Comparison of ENCODE assay signal across 23 mouse cellular contexts in genomic region chr6:98981265-98981664, GRCm38 (mm10).
"Had no signal": no experiment of that assay in that cellular context is flagged by ENCODE, and none has a peak within 500 bp of the region (broad histone marks: within the 10 kb centered on the region; RNA-seq: fewer than 3 reads in every experiment).

No protein-coding gene starts in this region.

- H3K4me3 ChIP-seq: left cerebral cortex, adult 2 months; limb, embryonic 12.5 days; liver, embryonic 12.5 days; liver, embryonic 15.5 days; lung, embryonic 15.5 days; midbrain, embryonic 12.5 days; midbrain, embryonic 15.5 days; neural tube, embryonic 12.5 days; neural tube, embryonic 15.5 days had no signal

- H3K9ac ChIP-seq: limb, embryonic 12.5 days; liver, embryonic 12.5 days; liver, embryonic 15.5 days; lung, embryonic 15.5 days; midbrain, embryonic 12.5 days; midbrain, embryonic 15.5 days; neural tube, embryonic 12.5 days; neural tube, embryonic 15.5 days had no signal

- H3K9me3 ChIP-seq: limb, embryonic 12.5 days; liver, embryonic 12.5 days; liver, embryonic 15.5 days; lung, embryonic 15.5 days; midbrain, embryonic 12.5 days; midbrain, embryonic 15.5 days; neural tube, embryonic 12.5 days; neural tube, embryonic 15.5 days had no signal

- H3K36me3 ChIP-seq: midbrain, embryonic 15.5 days; neural tube, embryonic 15.5 days had no signal

- H3K27ac ChIP-seq: left cerebral cortex, adult 2 months; limb, embryonic 12.5 days; liver, embryonic 12.5 days; liver, embryonic 15.5 days; lung, embryonic 15.5 days; macrophage; midbrain, embryonic 12.5 days; midbrain, embryonic 15.5 days; neural tube, embryonic 12.5 days; neural tube, embryonic 15.5 days had no signal

- ATAC-seq: intestine, postnatal 0 days; liver, embryonic 12.5 days; midbrain, embryonic 15.5 days had no signal

- DNase-seq: kidney, adult 2 months; kidney, postnatal 14 days; kidney, postnatal 4 days; layer of hippocampus, adult 9-11 months; layer of hippocampus, postnatal 36 days; liver; lung, adult 18-20 months; lung, postnatal 14 days; retina, postnatal 1 day; right cerebral cortex, postnatal 25 days; thymus, adult 18-20 months; thymus, postnatal 36 days had no signal

- H3K4me2 ChIP-seq: limb, embryonic 12.5 days; liver, embryonic 12.5 days; liver, embryonic 15.5 days; lung, embryonic 15.5 days; midbrain, embryonic 12.5 days; midbrain, embryonic 15.5 days; neural tube, embryonic 12.5 days; neural tube, embryonic 15.5 days had no signal

- H3K27me3 ChIP-seq: limb, embryonic 12.5 days; liver, embryonic 12.5 days; liver, embryonic 15.5 days; lung, embryonic 15.5 days; midbrain, embryonic 12.5 days; midbrain, embryonic 15.5 days; neural tube, embryonic 12.5 days; neural tube, embryonic 15.5 days had no signal

- H3K4me1 ChIP-seq: limb, embryonic 12.5 days; lung, embryonic 15.5 days; midbrain, embryonic 12.5 days; midbrain, embryonic 15.5 days; neural tube, embryonic 12.5 days; neural tube, embryonic 15.5 days had no signal
